Mouse (Mus musculus): ENCODE measurements around the gene Sema3a. TPM values are rescaled to one million over a fixed set of nuclear protein-coding genes. Genes with fewer than 3 reads are reported as not detected.

The Sema3a gene
- polyA plus RNA-seq, 1 experiment from 2014 or later: 7.5 TPM

GRCm38 (mm10) chr5:13379223-13379622, 254.0 kb downstream of the Sema3a start:
- DNase-seq (ENCODE audit: low read depth, low spot score) (no peak), ATAC-seq (no peak)
- POLR2A ChIA-PET: no interaction called here
- TF ChIP-seq CTCF (IDR thresholded peaks at IDR 0.05): no peak
- in situ Hi-C loops (cut with MboI; ENCODE audit: low pct_unique_long_range_greater_than_20kb): loop anchor here (25.0 kb wide), 1 partner anchor 1342 kb away; no protein-coding TSS in a partner anchor
- CTCF ChIA-PET: interaction anchor here (1.3 kb wide), 1 partner anchor 45 kb away, joined by 3 read pairs; no protein-coding TSS in a partner anchor
- no peaks in the 10 kb centered on the region for H3K27me3 ChIP-seq

- POLR2A ChIA-PET: no interaction called here
- H3K27me3 ChIP-seq: no peaks in the 10 kb centered on the region
- in situ Hi-C loops (cut with MboI; ENCODE audit: low pct_unique_long_range_greater_than_20kb): loop anchor here (25.0 kb wide), 1 partner anchor 1347 kb away; no protein-coding TSS in a partner anchor
- DNase-seq (ENCODE audit: low read depth, low spot score) (no peak), ATAC-seq (no peak)
- TF ChIP-seq CTCF (IDR thresholded peaks at IDR 0.05): no peak
- CTCF ChIA-PET: no interaction called here
Measured at GRCm38 (mm10) chr5:13384047-13384446, 258.8 kb downstream of the Sema3a start.

DNA sequence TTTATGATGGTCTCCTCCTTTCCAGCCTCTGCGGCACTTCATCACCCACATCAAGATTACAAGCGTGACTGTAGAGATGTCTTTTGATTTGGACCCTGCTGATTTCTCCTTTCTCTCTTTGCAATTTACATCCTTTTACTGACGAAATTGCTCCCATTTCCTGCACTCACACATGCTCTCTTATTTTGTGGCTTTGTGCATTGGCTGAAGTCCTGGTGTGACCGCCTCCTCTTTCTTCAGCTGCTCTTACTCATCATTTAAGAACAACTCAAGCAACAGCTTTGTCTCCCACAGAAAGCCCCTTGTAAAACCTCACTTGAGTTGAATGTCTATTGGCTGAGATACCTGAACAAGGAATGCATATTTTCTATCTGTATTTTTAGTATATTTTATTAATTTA, 259.5 kb downstream of the Sema3a start:
- DNase-seq (ENCODE audit: low read depth, low spot score) (no peak), ATAC-seq (no peak)
- CTCF ChIA-PET: no interaction called here
- in situ Hi-C loops (cut with MboI; ENCODE audit: low pct_unique_long_range_greater_than_20kb): loop anchor here (25.0 kb wide), 1 partner anchor 1347 kb away; no protein-coding TSS in a partner anchor
- no peaks in the 10 kb centered on the region for H3K27me3 ChIP-seq
- no peak for TF ChIP-seq CTCF (IDR thresholded peaks at IDR 0.05)
- POLR2A ChIA-PET: no interaction called here

- DNase-seq (ENCODE audit: low read depth, low spot score) (no peak), ATAC-seq (no peak)
- CTCF ChIA-PET: no interaction called here
- no peak for TF ChIP-seq CTCF (IDR thresholded peaks at IDR 0.05)
- no peaks in the 10 kb centered on the region for H3K27me3 ChIP-seq
- in situ Hi-C loops (cut with MboI; ENCODE audit: low pct_unique_long_range_greater_than_20kb): loop anchor here (25.0 kb wide), 1 partner anchor 1349 kb away; no protein-coding TSS in a partner anchor
- POLR2A ChIA-PET: no interaction called here
Measured at GRCm38 (mm10) chr5:13386603-13387002, 261.4 kb downstream of the Sema3a start.

DNA sequence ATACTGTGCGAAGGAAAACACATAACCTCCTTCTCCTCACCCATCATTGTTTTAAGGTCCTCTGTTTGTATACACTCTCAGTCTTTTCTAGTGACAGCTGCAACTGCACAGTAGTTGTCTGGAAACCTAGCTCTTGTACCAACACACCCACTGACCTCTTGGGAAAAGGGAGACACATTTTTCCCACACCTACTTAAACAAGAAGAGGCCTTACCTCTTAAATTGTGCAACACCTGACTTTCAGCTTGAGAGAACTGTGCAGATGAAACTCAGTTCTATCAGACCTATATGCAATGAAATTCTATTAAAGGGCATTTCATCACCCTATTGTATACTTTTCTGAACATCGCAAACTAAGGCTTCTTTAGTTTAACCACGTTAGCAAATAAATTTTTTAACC, 262.5 kb downstream of the Sema3a start:
- CTCF ChIA-PET: no interaction called here
- TF ChIP-seq CTCF (IDR thresholded peaks at IDR 0.05): no peak
- POLR2A ChIA-PET: no interaction called here
- ATAC-seq (no peak), DNase-seq (ENCODE audit: low read depth, low spot score) (no peak)
- in situ Hi-C loops (cut with MboI; ENCODE audit: low pct_unique_long_range_greater_than_20kb): loop anchor here (25.0 kb wide), 1 partner anchor 1350 kb away; no protein-coding TSS in a partner anchor
- H3K27me3 ChIP-seq: no peaks in the 10 kb centered on the region

GRCm38 (mm10) chr5:13389995-13390394, 264.8 kb downstream of the Sema3a start:
- ChIA-PET CTCF (interaction anchor here (1.4 to 1.6 kb wide), 3 partner anchors 9 to 239 kb away, joined by 4 to 6 read pairs (median 5); no protein-coding TSS in a partner anchor), POLR2A (no interaction called here)
- ATAC-seq (peak; percentile 73), DNase-seq (ENCODE audit: low read depth, low spot score) (no peak)
- in situ Hi-C loops (cut with MboI; ENCODE audit: low pct_unique_long_range_greater_than_20kb): loop anchor here (25.0 kb wide), 1 partner anchor 1353 kb away; no protein-coding TSS in a partner anchor
- no peaks in the 10 kb centered on the region for H3K27me3 ChIP-seq
- no peak for TF ChIP-seq CTCF (IDR thresholded peaks at IDR 0.05)

- ChIA-PET POLR2A (no interaction called here), CTCF (interaction anchor here (2.0 kb wide), 1 partner anchor 843 kb away, joined by 7 read pairs; no protein-coding TSS in a partner anchor)
- in situ Hi-C loops (cut with MboI; ENCODE audit: low pct_unique_long_range_greater_than_20kb): loop anchor here (25.0 kb wide), 1 partner anchor 182 kb away; no protein-coding TSS in a partner anchor
- DNase-seq (ENCODE audit: low read depth, low spot score) (no peak), ATAC-seq (no peak)
- no peaks in the 10 kb centered on the region for H3K27me3 ChIP-seq
- peak; percentile 76 for TF ChIP-seq CTCF (IDR thresholded peaks at IDR 0.05)
Measured at GRCm38 (mm10) chr5:13405432-13405831, 280.2 kb downstream of the Sema3a start.

DNA sequence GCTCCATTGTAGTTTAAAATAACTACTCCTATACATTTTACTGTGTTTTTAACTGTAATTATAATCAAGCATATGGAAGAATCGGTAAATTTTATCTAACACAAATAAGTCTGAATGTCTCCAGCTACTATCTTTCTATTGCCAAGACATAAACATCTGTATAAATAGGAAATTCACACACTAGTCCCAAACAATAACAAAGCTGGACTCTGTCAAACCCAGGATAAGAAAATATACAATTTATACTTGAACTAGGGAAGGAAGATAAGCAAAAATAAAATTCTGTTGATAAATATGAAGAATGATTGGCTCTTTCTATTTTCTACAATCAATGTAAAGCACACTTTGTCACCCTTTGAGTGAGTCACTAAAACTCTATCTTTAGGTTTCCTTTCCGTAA, 280.9 kb downstream of the Sema3a start:
- in situ Hi-C loops (cut with MboI; ENCODE audit: low pct_unique_long_range_greater_than_20kb): loop anchor here (25.0 kb wide), 1 partner anchor 181 kb away; no protein-coding TSS in a partner anchor
- POLR2A ChIA-PET: no interaction called here
- no peak for ATAC-seq
- CTCF ChIA-PET: interaction anchor here (2.0 kb wide), 2 partner anchors 223 to 844 kb away, joined by 5 to 7 read pairs; no protein-coding TSS in a partner anchor
- no peaks in the 10 kb centered on the region for H3K27me3 ChIP-seq
- DNase-seq (ENCODE audit: low read depth, low spot score): no peak
- TF ChIP-seq CTCF (IDR thresholded peaks at IDR 0.05): no peak

GRCm38 (mm10) chr5:13411920-13412319, 286.7 kb downstream of the Sema3a start:
- in situ Hi-C loops (cut with MboI; ENCODE audit: low pct_unique_long_range_greater_than_20kb): loop anchor here (25.0 kb wide), 1 partner anchor 175 kb away; no protein-coding TSS in a partner anchor
- no peak for TF ChIP-seq CTCF (IDR thresholded peaks at IDR 0.05)
- H3K27me3 ChIP-seq: no peaks in the 10 kb centered on the region
- DNase-seq (ENCODE audit: low read depth, low spot score) (no peak), ATAC-seq (no peak)
- ChIA-PET POLR2A (no interaction called here), CTCF (interaction anchor here (1.3 to 2.2 kb wide), 2 partner anchors 10 to 215 kb away, joined by 4 to 7 read pairs; no protein-coding TSS in a partner anchor)

DNA sequence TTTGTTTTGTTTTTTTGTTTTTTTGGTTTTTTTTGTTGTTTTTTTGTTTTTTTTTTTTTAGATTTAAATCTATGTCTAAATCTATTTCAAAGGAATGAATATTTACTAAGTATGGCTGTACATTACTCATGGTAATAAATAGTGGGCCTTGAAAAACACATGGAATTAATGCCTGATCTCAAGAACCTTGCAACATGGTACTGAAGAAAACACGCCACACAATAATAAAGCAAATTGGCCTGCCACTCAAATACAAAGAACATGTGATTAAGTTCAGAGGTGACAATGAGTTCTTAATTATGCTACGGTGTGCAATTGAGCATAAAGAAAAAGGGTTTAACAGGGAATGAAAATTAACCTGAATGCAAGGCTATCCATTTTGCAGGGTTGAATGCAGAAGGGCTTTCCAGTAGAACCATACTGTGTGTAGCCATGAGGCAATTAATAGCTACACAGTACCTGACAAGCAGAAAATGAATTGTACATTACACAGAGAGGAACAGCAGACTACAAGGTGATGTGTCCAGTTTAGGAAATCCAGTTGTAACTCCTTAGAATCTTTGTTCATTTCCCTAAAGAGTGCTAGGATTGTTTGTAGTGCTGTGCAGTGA, 288.8 kb downstream of the Sema3a start:
- ATAC-seq: no peak

More for the DNA sequence above, 288.8 kb downstream of the Sema3a start:
- CTCF ChIA-PET: no interaction called here
- no peaks in the 10 kb centered on the region for H3K27me3 ChIP-seq
- TF ChIP-seq CTCF (IDR thresholded peaks at IDR 0.05): no peak
- in situ Hi-C loops (cut with MboI; ENCODE audit: low pct_unique_long_range_greater_than_20kb): loop anchor here (25.0 kb wide), 1 partner anchor 173 kb away; no protein-coding TSS in a partner anchor
- POLR2A ChIA-PET: no interaction called here
- DNase-seq (ENCODE audit: low read depth, low spot score): no peak
